Mouse (Mus musculus) lung, adult 2 months (tissue): Measurements from ENCODE around the gene Vamp2. TPM values are rescaled to one million over a fixed set of nuclear protein-coding genes. Genes with fewer than 3 reads are reported as not detected.

Source experiments
- DNase-seq: peaks from one replicate; pipeline ENCODE4 v3.0.0; 2022
- H3K4me1 ChIP-seq: fragments of 200-500 bp; 2 replicates; pipeline ENCODE4 v1.6.1; 2011; ENCODE audit warnings: low read length; ENCODE audit not compliant: control insufficient read depth, insufficient read depth
- H3K4me3 ChIP-seq: fragments of 200-500 bp; replicated peaks from 2 replicates; pipeline ENCODE3; 2011; ENCODE audit warnings: low read depth, mild to moderate bottlenecking, control low read depth, low read length; ENCODE audit errors: extremely low read depth
- CTCF ChIP-seq: fragments of 200-500 bp; IDR thresholded peaks from 2 replicates; pipeline ENCODE4 v1.5.1; 2011; ENCODE audit warnings: mild to moderate bottlenecking, low read length, control low read depth; ENCODE audit not compliant: insufficient read depth
- POLR2A ChIP-seq: fragments of 200-500 bp; IDR thresholded peaks from 2 replicates; pipeline ENCODE4 v1.6.1; 2011; ENCODE audit warnings: low read depth, mild to moderate bottlenecking, control low read depth, low read length, borderline replicate concordance; ENCODE audit errors: extremely low read depth
- WGBS: fragments of 180-500 bp; shearing (Covaris S2); methylation state at CpG from one replicate; pipeline ENCODE4 v1.1.7; 2018; 5-methylcytosine and 5-hydroxymethylcytosine counted together
- polyA plus RNA-seq: library from polyadenylated mRNA; depleted of rRNA; stranded (reverse); fragments of >200 nt; gene quantifications from 2 replicates; pipeline ENCODE4 v1.2.3, GENCODE M21; 2012

Gene Vamp2
- polyA plus RNA-seq, 1 experiment = 120 TPM

DNA sequence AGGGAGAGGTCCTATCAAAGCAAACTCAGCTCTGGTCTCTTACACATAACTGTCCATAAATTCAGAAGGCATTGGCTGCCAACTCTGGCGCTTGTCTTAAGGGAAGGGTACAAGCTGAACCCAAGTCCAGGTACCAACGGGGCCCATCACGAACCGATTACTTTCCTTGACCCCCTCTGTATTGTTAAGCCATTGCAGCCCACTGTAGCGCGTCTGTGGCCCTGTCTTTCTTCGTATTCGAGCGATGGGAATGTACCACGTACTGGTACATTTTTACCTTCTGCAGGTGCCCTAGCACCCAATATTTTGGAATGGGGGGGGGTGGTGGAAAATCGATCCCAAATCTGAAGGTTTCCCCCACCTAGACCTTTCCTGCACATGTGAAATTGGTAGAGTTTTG lies 16.1 kb upstream of the Vamp2 start:
- 81% methylated on average over 11 of the region's 11 CpGs for WGBS
- no peak overlapping the region for H3K4me3 ChIP-seq
- no peak for TF ChIP-seq POLR2A
- no peak for TF ChIP-seq CTCF
- peaks cover 9% of the 10 kb centered on the region for H3K4me1 ChIP-seq
- DNase-seq = no peak

DNA sequence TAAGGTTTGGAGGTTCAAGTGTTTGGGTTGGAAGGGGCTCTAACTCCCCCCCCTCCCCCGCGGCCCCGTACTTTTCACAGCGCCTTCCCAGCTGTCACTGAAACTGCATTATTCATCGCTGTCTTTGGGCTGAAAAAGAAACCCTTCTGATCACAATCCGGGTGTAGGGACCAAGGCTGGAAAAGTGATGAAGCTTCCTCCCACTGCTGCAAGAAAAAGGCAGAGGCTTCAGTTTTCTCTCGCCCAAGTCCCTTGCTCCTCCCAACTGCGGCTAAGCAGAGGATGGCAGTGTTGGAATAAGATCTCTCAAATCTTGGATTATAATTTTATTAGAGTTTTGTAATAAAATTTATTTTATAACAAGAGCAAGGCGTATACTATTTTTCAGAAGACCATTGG lies 15.6 kb upstream of the Vamp2 start:
- DNase-seq = no peak
- Histone ChIP-seq H3K4me3 (peak overlapping the region; percentile 31), H3K4me1 (peaks cover 9% of the 10 kb centered on the region)
- WGBS = 16% methylated on average over 9 of the region's 9 CpGs
- TF ChIP-seq POLR2A (no peak), CTCF (no peak)

DNA sequence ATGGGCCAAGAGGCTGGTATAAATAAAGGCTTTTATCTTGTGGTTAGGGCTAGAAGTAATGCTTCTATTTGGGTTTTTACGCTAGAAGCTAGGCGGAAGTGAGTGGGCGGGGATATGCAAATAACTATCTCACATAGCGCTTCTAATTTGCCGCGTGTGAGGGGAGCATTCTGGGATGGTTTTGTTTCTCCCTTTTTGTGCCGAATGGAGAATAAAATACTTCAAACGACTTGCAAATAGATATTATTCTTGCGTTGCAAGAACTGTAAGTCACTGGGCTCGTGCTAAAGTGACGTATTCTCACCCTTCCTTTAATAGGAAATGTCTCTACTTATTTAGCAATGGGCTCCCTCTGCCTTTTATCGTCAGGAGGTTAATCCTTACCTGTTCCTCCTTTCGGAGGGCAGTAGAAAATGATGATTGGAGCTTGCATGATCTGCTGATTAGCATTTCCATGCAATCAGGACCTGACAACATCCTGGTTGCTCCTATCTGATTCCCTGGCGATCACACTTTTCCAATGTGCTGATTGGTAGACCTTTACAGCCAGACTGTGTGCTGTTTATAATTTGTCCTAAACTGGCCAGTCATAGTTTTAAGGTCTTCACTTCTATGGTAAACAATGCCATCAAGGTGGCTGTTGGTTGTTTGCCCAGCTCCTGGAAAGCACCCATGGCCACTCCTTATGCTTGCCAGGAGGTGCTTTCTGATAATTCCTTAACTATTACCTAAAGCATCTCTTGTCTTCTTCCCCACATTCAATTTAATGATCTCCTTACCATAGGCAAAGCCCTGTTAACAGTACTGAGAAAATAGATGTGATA lies 15.0 kb upstream of the Vamp2 start:
- DNase-seq = peak; percentile 61
- WGBS = under 1% methylated on average over 14 of the region's 14 CpGs
- no peak overlapping the region for H3K4me3 ChIP-seq
- peaks cover 9% of the 10 kb centered on the region for H3K4me1 ChIP-seq
- no peak for TF ChIP-seq CTCF
- TF ChIP-seq POLR2A = peak; percentile 62; the same call in 1 of the 2 replicates

DNA sequence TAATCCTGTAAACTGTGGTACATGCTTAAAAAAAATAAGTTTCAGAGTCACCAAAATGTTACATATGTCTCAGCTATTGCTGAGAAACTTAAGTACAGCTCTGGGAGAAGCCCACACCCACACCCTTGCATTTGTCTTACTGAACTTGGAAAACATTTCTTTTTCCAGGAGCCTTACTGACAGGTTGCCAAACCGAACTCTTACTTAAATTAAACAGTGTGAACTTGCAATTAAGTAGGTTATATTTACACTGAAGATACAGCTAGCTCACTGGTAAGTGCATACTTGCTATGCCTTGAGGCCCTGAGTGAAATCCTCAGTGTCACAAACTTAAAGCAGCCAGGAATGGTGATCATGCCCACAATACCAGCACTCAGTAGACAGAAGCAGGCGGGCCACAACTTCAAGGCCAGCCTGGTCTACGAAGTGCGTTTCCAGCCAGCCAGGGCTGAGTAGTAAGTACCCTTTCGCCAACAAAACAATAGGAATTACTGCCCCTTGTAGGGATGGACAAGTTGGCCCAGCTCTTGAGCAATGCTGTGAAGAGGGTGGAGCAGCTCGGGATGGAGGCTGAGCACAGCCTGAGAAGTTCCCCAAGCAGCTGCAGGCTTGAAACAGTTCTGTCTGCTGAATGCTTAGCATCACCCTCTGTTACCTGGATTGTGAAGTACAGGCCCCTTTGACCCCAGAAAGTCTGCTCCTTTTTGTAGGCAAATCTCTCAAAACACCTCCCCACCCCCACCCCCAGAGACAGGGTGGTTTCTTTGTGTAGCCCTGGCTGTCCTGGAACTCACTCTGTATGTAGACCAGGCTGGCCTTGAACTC lies 14.1 kb upstream of the Vamp2 start:
- WGBS = 39% methylated on average over 6 of the region's 6 CpGs
- no peak overlapping the region for H3K4me3 ChIP-seq
- DNase-seq = no peak
- H3K4me1 ChIP-seq = peaks cover 9% of the 10 kb centered on the region
- TF ChIP-seq CTCF (no peak), POLR2A (no peak)

DNA sequence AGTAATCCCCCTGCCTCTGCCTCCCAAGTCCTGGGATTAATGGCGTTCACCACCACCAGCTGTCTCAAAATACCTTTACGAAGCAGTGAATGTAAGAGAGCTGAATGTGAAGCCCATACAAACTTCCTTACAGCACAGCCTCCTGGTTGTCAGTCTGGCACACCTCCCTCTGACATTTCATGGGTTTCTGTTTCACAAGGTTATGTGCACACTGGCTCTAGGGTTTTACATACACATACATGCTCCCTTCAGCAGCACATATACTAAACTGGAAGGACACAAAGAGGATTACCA lies 13.6 kb upstream of the Vamp2 start:
- WGBS = 72% methylated on average over 2 of the region's 2 CpGs
- Histone ChIP-seq H3K4me1 (peaks cover 9% of the 10 kb centered on the region), H3K4me3 (no peak overlapping the region)
- TF ChIP-seq CTCF (no peak), POLR2A (no peak)
- no peak for DNase-seq

DNA sequence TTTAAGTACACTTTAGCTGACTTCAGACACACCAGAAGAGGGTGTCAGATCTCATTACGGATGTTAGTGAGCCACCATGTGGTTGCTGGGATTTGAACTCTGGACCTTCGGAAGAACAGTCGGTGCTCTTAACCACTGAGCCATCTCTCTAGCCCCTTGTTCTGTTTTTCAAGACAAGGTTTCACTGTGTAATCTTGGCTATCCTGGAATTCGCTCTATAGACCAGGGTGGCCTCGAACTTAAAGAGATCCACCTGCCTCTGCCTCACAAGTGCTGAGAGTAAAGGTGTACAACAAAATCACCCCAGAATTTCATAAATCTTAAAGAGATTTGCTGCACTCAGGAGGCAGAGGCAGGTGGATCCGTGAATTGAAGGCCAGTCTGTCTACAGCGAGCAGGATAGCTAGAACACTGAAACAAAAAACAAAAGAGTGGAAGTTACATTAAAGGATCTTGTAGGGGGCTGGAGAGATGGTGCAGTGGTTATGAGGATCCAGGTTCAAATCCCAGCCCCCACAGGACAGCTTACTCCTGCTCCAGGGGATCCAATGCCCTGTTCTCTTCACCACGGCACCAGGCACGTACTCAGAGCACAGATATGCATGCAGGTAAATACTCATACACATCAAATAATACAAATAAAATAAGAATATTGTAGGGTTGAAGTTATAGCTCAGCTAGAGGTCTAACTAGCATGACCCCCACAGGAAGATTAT lies 12.4 kb upstream of the Vamp2 start:
- peaks cover 9% of the 10 kb centered on the region for H3K4me1 ChIP-seq
- no peak for TF ChIP-seq POLR2A
- TF ChIP-seq CTCF = no peak
- 51% methylated on average over 9 of the region's 9 CpGs for WGBS
- no peak for DNase-seq
- H3K4me3 ChIP-seq = no peak overlapping the region

DNA sequence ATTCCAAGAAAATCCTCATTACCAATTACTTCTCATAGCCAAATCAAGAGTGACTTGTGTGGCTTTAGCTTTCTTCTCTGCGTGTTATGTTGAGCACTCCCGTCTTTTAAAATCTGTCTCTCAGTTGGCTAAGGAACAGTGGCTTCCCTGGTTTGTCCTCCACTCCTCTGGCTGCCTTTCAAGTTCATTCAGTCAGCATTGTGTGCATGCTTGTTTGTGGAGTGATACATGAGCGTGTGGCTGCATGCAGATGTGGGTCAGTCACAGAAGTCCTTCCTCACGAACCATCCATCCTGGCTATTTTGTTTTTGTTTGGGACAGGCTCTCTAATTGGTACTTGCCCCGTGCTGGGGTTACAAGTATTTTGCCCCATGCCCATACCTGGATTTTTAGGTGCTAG lies 11.7 kb upstream of the Vamp2 start:
- peaks cover 6% of the 10 kb centered on the region; the same call in 1 of the 2 replicates for H3K4me1 ChIP-seq
- TF ChIP-seq POLR2A (no peak), CTCF (no peak)
- no peak overlapping the region for H3K4me3 ChIP-seq
- DNase-seq = no peak
- 65% methylated on average over 5 of the region's 5 CpGs for WGBS

DNA sequence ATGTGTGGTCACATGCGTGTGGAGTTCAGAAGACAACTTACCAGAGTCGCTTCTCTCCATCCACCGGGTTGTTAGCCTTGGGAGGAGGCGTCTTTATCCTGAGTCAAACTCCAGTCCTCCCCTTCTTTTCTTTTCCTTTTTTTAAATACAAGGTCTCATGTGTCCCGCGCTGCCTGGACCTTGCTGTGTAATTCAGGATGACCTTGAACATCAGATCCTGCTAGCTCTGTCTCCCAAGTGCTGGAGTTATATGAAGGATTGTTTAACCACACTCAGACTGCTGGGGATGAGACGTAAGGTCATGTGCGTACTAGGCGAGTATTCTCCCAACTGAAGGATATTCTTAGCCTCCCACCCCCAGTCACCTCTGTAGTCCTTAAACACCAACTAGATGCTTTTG lies 11.0 kb upstream of the Vamp2 start:
- Histone ChIP-seq H3K4me1 (peaks cover 6% of the 10 kb centered on the region; the same call in 1 of the 2 replicates), H3K4me3 (no peak overlapping the region)
- DNase-seq = no peak
- no peak for TF ChIP-seq CTCF
- TF ChIP-seq POLR2A = no peak
- WGBS = 82% methylated on average over 9 of the region's 9 CpGs

DNA sequence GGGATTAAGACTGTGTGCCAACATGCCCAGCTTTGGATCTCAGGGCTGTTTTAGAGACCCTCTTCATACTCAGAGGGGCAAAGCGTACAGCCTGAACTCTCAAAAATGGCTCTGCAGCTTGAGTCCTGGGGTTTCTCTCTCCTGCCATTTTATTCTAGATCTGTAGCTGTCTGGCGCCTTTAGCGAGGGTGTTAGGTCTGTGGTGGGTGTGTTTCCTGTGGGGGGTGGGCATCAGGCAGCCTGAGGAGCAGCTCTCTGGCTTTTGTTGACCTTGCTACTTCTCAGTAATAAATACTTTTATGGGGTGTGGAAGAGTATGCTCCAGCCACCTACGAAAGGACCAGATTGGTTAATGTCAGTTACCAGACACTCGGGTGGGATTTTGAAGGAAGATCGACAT lies 10.2 kb upstream of the Vamp2 start:
- DNase-seq = no peak
- H3K4me1 ChIP-seq = peaks cover 3% of the 10 kb centered on the region; the same call in 1 of the 2 replicates
- TF ChIP-seq POLR2A (no peak), CTCF (no peak)
- WGBS = 77% methylated on average over 6 of the region's 6 CpGs
- H3K4me3 ChIP-seq = no peak overlapping the region
